ENCODE assay signal across 19 mouse cellular contexts in genomic region chr13:107499296-107499695, GRCm38 (mm10).
"Had no signal": no experiment of that assay in that cellular context is flagged by ENCODE, and none has a peak within 500 bp of the region (broad histone marks: within the 10 kb centered on the region; RNA-seq: fewer than 3 reads in every experiment).

No protein-coding gene starts in this region.

- H3K4me3 ChIP-seq: intestine, embryonic 15.5 days; kidney, embryonic 15.5 days; left cerebral cortex, adult 2 months; limb, embryonic 13.5 days; lung, embryonic 15.5 days; midbrain, embryonic 13.5 days had no signal

- H3K4me2 ChIP-seq: intestine, embryonic 15.5 days; kidney, embryonic 15.5 days; limb, embryonic 13.5 days; liver, embryonic 11.5 days; lung, embryonic 15.5 days; midbrain, embryonic 13.5 days had no signal

- H3K4me1 ChIP-seq: intestine, embryonic 15.5 days had no signal

- H3K27me3 ChIP-seq: intestine, embryonic 15.5 days; kidney, embryonic 15.5 days; lung, embryonic 15.5 days had no signal

- H3K27ac ChIP-seq: intestine, embryonic 15.5 days; kidney, embryonic 15.5 days; left cerebral cortex, adult 2 months; limb, embryonic 13.5 days; liver, embryonic 14.5 days; lung, embryonic 15.5 days; macrophage; midbrain, embryonic 13.5 days had no signal

- H3K9me3 ChIP-seq: intestine, embryonic 15.5 days; kidney, embryonic 15.5 days; limb, embryonic 13.5 days; lung, embryonic 15.5 days; midbrain, embryonic 13.5 days had no signal

- ATAC-seq: intestine, embryonic 15.5 days; liver, postnatal 0 days; midbrain, embryonic 13.5 days; midbrain, embryonic 16.5 days had no signal

- DNase-seq: kidney, adult 11 months; kidney, adult 8-10 months; kidney, postnatal 10 days; kidney, postnatal 36 days; layer of hippocampus, postnatal 36 days; left cerebral cortex, postnatal 4 days; liver, postnatal 0 days; thymus, adult 18-20 months; thymus, postnatal 36 days had no signal

- H3K36me3 ChIP-seq: intestine, embryonic 15.5 days; kidney, embryonic 15.5 days; limb, embryonic 13.5 days; lung, embryonic 15.5 days; midbrain, embryonic 13.5 days had no signal

- H3K9ac ChIP-seq: intestine, embryonic 15.5 days; kidney, embryonic 15.5 days; limb, embryonic 13.5 days; liver, embryonic 14.5 days; liver, postnatal 0 days; lung, embryonic 15.5 days; midbrain, embryonic 13.5 days had no signal
